8 mouse cellular contexts compared by ENCODE assay signal in the genomic region with DNA sequence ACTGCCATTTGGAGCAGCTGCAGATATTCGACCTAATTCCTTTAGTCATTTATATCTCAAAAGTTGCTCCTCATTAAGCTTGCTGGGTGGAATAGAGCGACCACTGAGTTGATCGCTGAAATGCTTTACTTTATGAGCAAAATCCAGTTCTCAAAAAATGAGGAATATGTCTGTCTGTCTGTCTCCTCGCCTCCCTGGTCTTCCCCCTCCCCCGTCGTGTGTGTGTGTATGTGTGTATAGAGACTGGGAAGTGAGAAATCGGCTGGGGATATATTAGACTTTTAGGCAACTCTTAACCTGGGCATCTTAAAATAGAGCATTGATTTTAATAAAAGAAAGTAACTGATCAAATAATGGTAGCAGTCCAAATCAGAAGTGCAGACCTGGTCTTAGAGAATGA. TPM values are rescaled to one million over a fixed set of nuclear protein-coding genes. Genes with fewer than 3 reads are reported as not detected.
A peak's percentile ranks its signal among the peaks of the same experiment; 100 is the strongest.
DNase-seq lines count a peak whose midpoint lies in the region; ATAC-seq and TF ChIP-seq lines count a peak whose summit lies in the region.

No protein-coding gene starts in this region.

- TF ChIP-seq CTCF in thymus, adult 2 months (IDR thresholded peaks at IDR 0.05; ENCODE audit: borderline replicate concordance, control insufficient read depth, extremely low read depth, insufficient read depth, low read length, poor library complexity): no peak

- ATAC-seq in erythroblast, adult 5-6 weeks (replicated peaks; ENCODE audit: low FRiP score, poor library complexity, severe bottlenecking): no peak
- ATAC-seq in liver, embryonic 12.5 days: no peak

- peak overlapping the region; percentile 74 for H3K9ac ChIP-seq in liver, embryonic 12.5 days

- TF ChIP-seq POLR2A in thymus, adult 2 months (IDR thresholded peaks at IDR 0.05; ENCODE audit: control insufficient read depth, extremely low read depth, insufficient read depth, low read length, poor library complexity): no peak

- peaks cover 42% of the 10 kb centered on the region for H3K4me1 ChIP-seq in erythroblast, embryonic 14.5 days (ENCODE audit: control insufficient read depth)
- H3K4me1 ChIP-seq in thymus, adult 2 months (replicated peaks; ENCODE audit: control insufficient read depth, insufficient read depth, low read length): peaks cover 5% of the 10 kb centered on the region; the same call in 1 of the 2 replicates
- peaks cover 34% of the 10 kb centered on the region for H3K4me1 ChIP-seq in liver, embryonic 12.5 days

- peak overlapping the region; percentile 90 for H3K4me3 ChIP-seq in erythroblast, embryonic 14.5 days (replicated peaks)
- H3K4me3 ChIP-seq in thymus, adult 2 months (ENCODE audit: control insufficient read depth, insufficient read depth, low read length): peak overlapping the region; percentile 74
- H3K4me3 ChIP-seq in liver, embryonic 12.5 days: peak overlapping the region; percentile 75

- H3K27ac ChIP-seq in thymus, adult 2 months (ENCODE audit: control insufficient read depth, insufficient read depth, low read length): no peak overlapping the region
- H3K27ac ChIP-seq in liver, embryonic 12.5 days: peak overlapping the region; percentile 75

- peaks cover 58% of the 10 kb centered on the region for H3K36me3 ChIP-seq in erythroblast, embryonic 14.5 days (ENCODE audit: control insufficient read depth)
- H3K36me3 ChIP-seq in thymus, adult 2 months (ENCODE audit: control insufficient read depth, insufficient read depth, low read length): peaks cover 30% of the 10 kb centered on the region
- peaks cover 51% of the 10 kb centered on the region for H3K36me3 ChIP-seq in liver, embryonic 12.5 days

- no peak for DNase-seq in thymus, adult 2 months
- DNase-seq in thymus, postnatal 36 days: no peak
- no peak for DNase-seq in frontal cortex, postnatal 36 days (ENCODE audit: low spot score in 2 of 2)
- no peak for DNase-seq in layer of hippocampus, postnatal 25 days (ENCODE audit: extremely low spot score in 1 of 2, low spot score in 1 of 2)
- DNase-seq in gastrocnemius, postnatal 25 days: no peak

- H3K9me3 ChIP-seq in erythroblast, embryonic 14.5 days (ENCODE audit: control insufficient read depth, low read length): peaks cover 6% of the 10 kb centered on the region; the same call in 1 of the 2 replicates
- H3K9me3 ChIP-seq in liver, embryonic 12.5 days (replicated peaks): no peaks in the 10 kb centered on the region

- 4% methylated on average over 7 of the region's 7 CpGs for WGBS in thymus, adult 2 months
- 8% methylated on average over 7 of the region's 7 CpGs for WGBS in liver, embryonic 12.5 days (ENCODE audit: insufficient replicate concordance)

- H3K27me3 ChIP-seq in erythroblast, embryonic 14.5 days (ENCODE audit: control insufficient read depth): no peaks in the 10 kb centered on the region
- H3K27me3 ChIP-seq in thymus, adult 2 months (ENCODE audit: control insufficient read depth, insufficient read depth, low read length): no peaks in the 10 kb centered on the region
- no peaks in the 10 kb centered on the region for H3K27me3 ChIP-seq in liver, embryonic 12.5 days (replicated peaks)

- H3K4me2 ChIP-seq in liver, embryonic 12.5 days: peak overlapping the region; percentile 81

RNA-seq across cellular contexts. Expression of a gene that starts 0.7 kb away (rescaled TPM):
- polyA plus RNA-seq in erythroblast, embryonic 14.5 days (2012): 1.1 and 1.8 TPM in 2 replicates
- total RNA-seq in erythroblast, adult 5-6 weeks (2015; ENCODE audit: low replicate concordance): 7.1 and 7.9 TPM in 2 replicates
- total RNA-seq in erythroblast, adult 5-6 weeks (2017; ENCODE audit: low replicate concordance): 27.7 and 35.7 TPM in 2 replicates
- polyA plus RNA-seq in thymus, adult 2 months (2012; rRNA removed): 96.8 and 99.4 TPM in 2 replicates
- polyA plus RNA-seq in liver, embryonic 12.5 days (2016; fragmentation: Nextera tagmentation; extraction: Ambion mirVana): 34.4 and 34.6 TPM in 2 replicates
- total RNA-seq in layer of hippocampus, postnatal 25 days (2021): 10 to 100 TPM; 61.4 to 61.5 TPM
- 10 to 100 TPM; 24.2 to 29.1 TPM for total RNA-seq in gastrocnemius, postnatal 25 days (2021)

RNA-seq across cellular contexts. Expression of a gene that starts 9.3 kb away (rescaled TPM):
- polyA plus RNA-seq in erythroblast, embryonic 14.5 days (2012): 0.97 and 1.6 TPM in 2 replicates
- total RNA-seq in erythroblast, adult 5-6 weeks (2015; ENCODE audit: low replicate concordance): 3.3 TPM in 1 of 2 replicates, not detected in the other
- 7.0 and 11.6 TPM in 2 replicates for total RNA-seq in erythroblast, adult 5-6 weeks (2017; ENCODE audit: low replicate concordance)
- polyA plus RNA-seq in thymus, adult 2 months (2012; rRNA removed): 70.8 and 89.5 TPM in 2 replicates
- 2.8 and 3.7 TPM in 2 replicates for polyA plus RNA-seq in liver, embryonic 12.5 days (2016; fragmentation: Nextera tagmentation; extraction: Ambion mirVana)
- 10 to 100 TPM in 1 of 2 experiments, 1 to 10 TPM in 1; 8.2 to 12.4 TPM for total RNA-seq in layer of hippocampus, postnatal 25 days (2021)
- total RNA-seq in gastrocnemius, postnatal 25 days (2021): 1 to 10 TPM; 1.1 to 1.9 TPM

RNA-seq across cellular contexts. Expression of a gene that starts 27.5 kb away (rescaled TPM):
- 0.06 TPM in 1 of 2 replicates, not detected in the other for polyA plus RNA-seq in erythroblast, embryonic 14.5 days (2012)
- total RNA-seq in erythroblast, adult 5-6 weeks (2015; ENCODE audit: low replicate concordance): 3.1 TPM in 1 of 2 replicates, not detected in the other
- 0.60 TPM in 1 of 2 replicates, not detected in the other for total RNA-seq in erythroblast, adult 5-6 weeks (2017; ENCODE audit: low replicate concordance)
- 35.7 and 40.0 TPM in 2 replicates for polyA plus RNA-seq in thymus, adult 2 months (2012; rRNA removed)
- 1.9 and 2.2 TPM in 2 replicates for polyA plus RNA-seq in liver, embryonic 12.5 days (2016; fragmentation: Nextera tagmentation; extraction: Ambion mirVana)
- total RNA-seq in layer of hippocampus, postnatal 25 days (2021): under 1 TPM; 0.35 to 0.96 TPM
- not detected for total RNA-seq in gastrocnemius, postnatal 25 days (2021)

RNA-seq across cellular contexts. Expression of a gene that starts 31.3 kb away (rescaled TPM):
- 3.9 and 4.2 TPM in 2 replicates for polyA plus RNA-seq in erythroblast, embryonic 14.5 days (2012)
- total RNA-seq in erythroblast, adult 5-6 weeks (2015; ENCODE audit: low replicate concordance): 20.8 and 25.9 TPM in 2 replicates
- total RNA-seq in erythroblast, adult 5-6 weeks (2017; ENCODE audit: low replicate concordance): 9.8 and 12.3 TPM in 2 replicates
- 117 and 126 TPM in 2 replicates for polyA plus RNA-seq in thymus, adult 2 months (2012; rRNA removed)
- polyA plus RNA-seq in liver, embryonic 12.5 days (2016; fragmentation: Nextera tagmentation; extraction: Ambion mirVana): 6.6 and 7.2 TPM in 2 replicates
- total RNA-seq in layer of hippocampus, postnatal 25 days (2021): 10 to 100 TPM; 42.4 to 49.6 TPM
- total RNA-seq in gastrocnemius, postnatal 25 days (2021): 10 to 100 TPM; 18.5 to 19.3 TPM

RNA-seq across cellular contexts. Expression of a gene that starts 43.7 kb away (rescaled TPM):
- 0.03 TPM in 1 of 2 replicates, not detected in the other for polyA plus RNA-seq in erythroblast, embryonic 14.5 days (2012)
- not detected in 2 replicates for total RNA-seq in erythroblast, adult 5-6 weeks (2015; ENCODE audit: low replicate concordance)
- total RNA-seq in erythroblast, adult 5-6 weeks (2017; ENCODE audit: low replicate concordance): not detected in 2 replicates
- polyA plus RNA-seq in thymus, adult 2 months (2012; rRNA removed): 5.1 and 5.5 TPM in 2 replicates
- 0.11 TPM in 1 of 2 replicates, not detected in the other for polyA plus RNA-seq in liver, embryonic 12.5 days (2016; fragmentation: Nextera tagmentation; extraction: Ambion mirVana)
- total RNA-seq in layer of hippocampus, postnatal 25 days (2021): 100 to 1,000 TPM; 139 to 188 TPM
- not detected for total RNA-seq in gastrocnemius, postnatal 25 days (2021)
